Mouse (Mus musculus): ENCODE results near the gene Car10. TPM values are rescaled to one million over a fixed set of nuclear protein-coding genes. Genes with fewer than 3 reads are reported as not detected.

Gene Car10
- polyA plus RNA-seq, 1 experiment: 0.55 TPM

- Histone ChIP-seq H3K4me1 (ENCODE audit: control insufficient read depth, insufficient read depth, low read length) (no peaks in the 10 kb centered on the region), H3K27ac (ENCODE audit: control insufficient read depth, insufficient read depth, low read depth, low read length, poor library complexity) (no peak overlapping the region), H3K4me3 (replicated peaks; ENCODE audit: control insufficient read depth, low read depth, low read length) (no peak overlapping the region)
- TF ChIP-seq POLR2A (IDR thresholded peaks at IDR 0.05; ENCODE audit: borderline replicate concordance, control insufficient read depth, low read depth, low read length): no peak
- no peak for TF ChIP-seq CTCF (IDR thresholded peaks at IDR 0.05; ENCODE audit: control insufficient read depth, insufficient read depth, low read length)
- WGBS: 73% methylated on average over 4 of the region's 4 CpGs
These were observed 368.4 kb downstream of the Car10 start for GRCm38 (mm10) chr11:93466221-93466620.

DNA sequence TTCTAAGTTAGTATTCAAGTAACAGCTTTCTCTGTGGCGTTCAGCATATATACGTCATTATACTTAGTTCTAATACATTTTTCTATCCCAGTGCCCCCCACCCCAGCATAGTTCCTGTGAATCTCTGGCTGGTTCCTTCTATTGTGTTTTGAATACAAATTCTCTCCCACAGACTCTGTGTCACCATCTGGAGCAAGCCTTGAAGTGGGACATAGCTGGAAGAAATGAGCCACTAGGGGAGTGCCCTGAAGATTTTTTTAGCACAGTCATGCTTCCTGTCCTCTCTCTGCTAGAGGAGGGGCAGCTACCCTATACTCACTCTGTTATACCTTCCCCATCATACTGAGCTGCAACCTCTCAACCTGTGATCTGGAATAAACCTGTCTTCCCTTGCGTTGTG lies 369.9 kb downstream of the Car10 start:
- TF ChIP-seq CTCF (IDR thresholded peaks at IDR 0.05; ENCODE audit: control insufficient read depth, insufficient read depth, low read length) (no peak), POLR2A (IDR thresholded peaks at IDR 0.05; ENCODE audit: borderline replicate concordance, control insufficient read depth, low read depth, low read length) (no peak)
- Histone ChIP-seq H3K4me3 (replicated peaks; ENCODE audit: control insufficient read depth, low read depth, low read length) (no peak overlapping the region), H3K4me1 (ENCODE audit: control insufficient read depth, insufficient read depth, low read length) (no peaks in the 10 kb centered on the region), H3K27ac (ENCODE audit: control insufficient read depth, insufficient read depth, low read depth, low read length, poor library complexity) (no peak overlapping the region)
- 74% methylated on average over 3 of the region's 3 CpGs for WGBS

GRCm38 (mm10) chr11:93470771-93471170 lies 372.9 kb downstream of the Car10 start:
- no peak for TF ChIP-seq CTCF (IDR thresholded peaks at IDR 0.05; ENCODE audit: control insufficient read depth, insufficient read depth, low read length)
- TF ChIP-seq POLR2A (IDR thresholded peaks at IDR 0.05; ENCODE audit: borderline replicate concordance, control insufficient read depth, low read depth, low read length): no peak
- no peaks in the 10 kb centered on the region for H3K4me1 ChIP-seq (ENCODE audit: control insufficient read depth, insufficient read depth, low read length)
- H3K4me3 ChIP-seq (replicated peaks; ENCODE audit: control insufficient read depth, low read depth, low read length): no peak overlapping the region
- 76% methylated on average over 7 of the region's 7 CpGs for WGBS
- no peak overlapping the region for H3K27ac ChIP-seq (ENCODE audit: control insufficient read depth, insufficient read depth, low read depth, low read length, poor library complexity)

DNA sequence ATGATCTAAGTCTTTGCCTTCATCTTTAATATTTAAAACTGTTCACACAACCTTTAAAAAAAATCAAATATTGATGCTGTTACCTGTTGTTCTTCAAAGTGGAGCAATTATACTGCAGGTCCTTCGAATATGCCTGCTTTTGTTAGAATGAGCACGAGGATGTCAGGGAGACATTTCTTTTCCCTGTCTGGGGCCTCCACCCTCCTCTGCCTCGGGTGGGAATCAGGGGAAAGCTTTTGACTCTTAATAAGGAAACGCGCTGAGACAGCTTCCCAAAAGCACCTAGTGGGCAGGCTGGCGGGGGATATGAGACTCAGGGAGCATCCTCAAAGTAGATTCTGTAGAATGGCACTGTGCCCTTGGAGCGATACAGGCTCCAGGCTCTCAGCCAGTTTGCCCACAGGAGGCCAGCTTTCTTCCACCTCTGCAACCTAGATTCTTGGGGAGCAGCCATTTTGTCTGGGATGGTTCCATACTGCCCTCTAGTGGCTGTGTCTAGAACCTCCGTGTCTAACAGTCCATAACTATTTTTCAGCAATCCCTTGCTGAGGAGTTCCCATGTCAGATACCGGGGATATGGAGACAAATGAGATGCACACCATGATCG lies 373.8 kb downstream of the Car10 start:
- no peak overlapping the region for H3K27ac ChIP-seq (ENCODE audit: control insufficient read depth, insufficient read depth, low read depth, low read length, poor library complexity)
- H3K4me1 ChIP-seq (ENCODE audit: control insufficient read depth, insufficient read depth, low read length): no peaks in the 10 kb centered on the region
- TF ChIP-seq POLR2A (IDR thresholded peaks at IDR 0.05; ENCODE audit: borderline replicate concordance, control insufficient read depth, low read depth, low read length) (no peak), CTCF (IDR thresholded peaks at IDR 0.05; ENCODE audit: control insufficient read depth, insufficient read depth, low read length) (peak; percentile 33; the same call in 1 of the 2 replicates)
- no peak overlapping the region for H3K4me3 ChIP-seq (replicated peaks; ENCODE audit: control insufficient read depth, low read depth, low read length)
- 51% methylated on average over 10 of the region's 10 CpGs for WGBS

DNA sequence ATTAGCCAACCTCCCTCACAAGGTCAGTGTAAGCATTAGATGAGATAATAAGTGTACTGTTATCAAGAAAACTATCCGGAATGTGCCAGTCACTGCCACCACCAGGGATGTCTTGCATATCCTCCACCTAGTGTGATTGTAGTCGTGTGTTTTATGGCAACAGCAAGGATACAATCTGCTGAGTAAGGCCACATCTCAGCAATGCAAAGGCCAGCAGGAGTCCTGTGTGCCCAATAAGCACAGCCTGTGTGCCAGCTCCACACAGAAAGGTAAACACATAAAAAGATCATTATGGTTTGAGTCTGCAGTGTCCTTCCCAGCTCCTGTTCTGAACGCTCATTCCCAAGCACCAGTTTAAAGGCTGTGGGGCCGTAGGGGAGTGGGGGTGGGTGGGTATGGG lies 386.8 kb downstream of the Car10 start:
- no peak overlapping the region for H3K4me3 ChIP-seq (replicated peaks; ENCODE audit: control insufficient read depth, low read depth, low read length)
- WGBS: 71% methylated on average over 4 of the region's 4 CpGs

DNA sequence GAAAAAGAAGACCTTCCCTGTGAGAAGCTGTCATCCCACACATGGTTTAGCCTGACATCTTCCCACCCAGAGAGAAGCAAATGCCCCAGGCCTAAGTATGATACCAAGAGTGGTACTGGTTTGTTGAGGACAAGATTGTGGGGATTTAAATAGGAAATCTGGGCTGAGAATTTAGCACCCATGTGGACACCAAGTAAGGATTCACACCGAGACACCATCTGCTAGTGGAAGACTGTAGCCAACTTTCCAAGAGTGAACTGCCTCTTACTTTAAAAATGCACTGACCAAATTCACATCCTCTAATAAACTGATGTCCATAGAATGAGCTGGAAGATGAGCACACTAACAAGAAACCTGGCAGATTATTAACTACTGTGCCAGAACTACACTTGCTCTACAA lies 389.2 kb downstream of the Car10 start:
- H3K4me1 ChIP-seq (ENCODE audit: control insufficient read depth, insufficient read depth, low read length): no peaks in the 10 kb centered on the region
- no peak overlapping the region for H3K4me3 ChIP-seq (replicated peaks; ENCODE audit: control insufficient read depth, low read depth, low read length)
- TF ChIP-seq POLR2A (IDR thresholded peaks at IDR 0.05; ENCODE audit: borderline replicate concordance, control insufficient read depth, low read depth, low read length) (no peak), CTCF (IDR thresholded peaks at IDR 0.05; ENCODE audit: control insufficient read depth, insufficient read depth, low read length) (no peak)
- H3K27ac ChIP-seq (ENCODE audit: control insufficient read depth, insufficient read depth, low read depth, low read length, poor library complexity): no peak overlapping the region
- WGBS: 67% methylated on average over 1 of the region's 1 CpGs

More for the DNA sequence above, 386.8 kb downstream of the Car10 start:
- Histone ChIP-seq H3K27ac (ENCODE audit: control insufficient read depth, insufficient read depth, low read depth, low read length, poor library complexity) (no peak overlapping the region), H3K4me1 (ENCODE audit: control insufficient read depth, insufficient read depth, low read length) (no peaks in the 10 kb centered on the region)
- no peak for TF ChIP-seq POLR2A (IDR thresholded peaks at IDR 0.05; ENCODE audit: borderline replicate concordance, control insufficient read depth, low read depth, low read length)
- TF ChIP-seq CTCF (IDR thresholded peaks at IDR 0.05; ENCODE audit: control insufficient read depth, insufficient read depth, low read length): no peak

GRCm38 (mm10) chr11:93487913-93488604 lies 390.2 kb downstream of the Car10 start:
- Histone ChIP-seq H3K4me1 (ENCODE audit: control insufficient read depth, insufficient read depth, low read length) (no peaks in the 10 kb centered on the region), H3K27ac (ENCODE audit: control insufficient read depth, insufficient read depth, low read depth, low read length, poor library complexity) (no peak overlapping the region), H3K4me3 (replicated peaks; ENCODE audit: control insufficient read depth, low read depth, low read length) (no peak overlapping the region)
- no peak for TF ChIP-seq CTCF (IDR thresholded peaks at IDR 0.05; ENCODE audit: control insufficient read depth, insufficient read depth, low read length)
- TF ChIP-seq POLR2A (IDR thresholded peaks at IDR 0.05; ENCODE audit: borderline replicate concordance, control insufficient read depth, low read depth, low read length): no peak
- WGBS: 78% methylated on average over 3 of the region's 3 CpGs

DNA sequence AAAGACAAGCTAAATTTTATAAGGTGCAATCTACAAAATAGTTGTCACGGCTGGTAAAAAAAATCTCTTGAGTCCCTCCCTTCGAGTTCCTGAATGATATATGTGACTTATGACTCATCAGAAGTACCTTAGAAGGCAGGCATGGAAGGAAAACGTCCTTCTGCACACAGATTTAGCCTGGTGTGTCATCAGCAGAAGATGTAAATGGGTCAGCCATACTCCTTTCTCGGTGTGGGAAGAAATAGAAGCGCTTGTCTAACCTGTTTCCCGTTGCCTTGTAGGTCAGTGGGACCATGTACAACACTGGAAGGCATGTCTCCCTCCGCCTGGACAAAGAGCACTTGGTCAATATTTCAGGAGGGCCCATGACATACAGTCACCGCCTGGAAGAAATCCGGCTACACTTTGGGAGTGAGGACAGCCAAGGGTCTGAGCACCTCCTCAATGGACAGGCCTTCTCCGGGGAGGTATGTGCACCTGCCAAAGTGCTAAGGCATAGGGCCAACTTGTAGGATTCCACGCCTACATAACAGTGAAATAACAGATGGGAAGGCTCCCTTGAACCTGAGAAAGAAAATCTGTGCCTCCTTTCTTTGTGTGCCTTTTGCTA lies 392.5 kb downstream of the Car10 start:
- H3K4me3 ChIP-seq (replicated peaks; ENCODE audit: control insufficient read depth, low read depth, low read length): no peak overlapping the region
- no peaks in the 10 kb centered on the region for H3K4me1 ChIP-seq (ENCODE audit: control insufficient read depth, insufficient read depth, low read length)
- 70% methylated on average over 11 of the region's 11 CpGs for WGBS
- TF ChIP-seq CTCF (IDR thresholded peaks at IDR 0.05; ENCODE audit: control insufficient read depth, insufficient read depth, low read length) (no peak), POLR2A (IDR thresholded peaks at IDR 0.05; ENCODE audit: borderline replicate concordance, control insufficient read depth, low read depth, low read length) (no peak)
- H3K27ac ChIP-seq (ENCODE audit: control insufficient read depth, insufficient read depth, low read depth, low read length, poor library complexity): no peak overlapping the region

Measured in bone marrow, adult 2 months (tissue).